Mouse (Mus musculus): Measurements from ENCODE around the gene Mef2b. TPM values are rescaled to one million over a fixed set of nuclear protein-coding genes. Genes with fewer than 3 reads are reported as not detected.

The Mef2b gene
- total RNA-seq, 2 experiments from 2014 or later, result not detected

GRCm38 (mm10) chr8:70130066-70130465 is 9.4 kb upstream of the Mef2b start:
- no peak for DNase-seq (ENCODE audit: low spot score in 2 of 2)
- intact Hi-C loops (cut with DNase I), result no loop called here

DNA sequence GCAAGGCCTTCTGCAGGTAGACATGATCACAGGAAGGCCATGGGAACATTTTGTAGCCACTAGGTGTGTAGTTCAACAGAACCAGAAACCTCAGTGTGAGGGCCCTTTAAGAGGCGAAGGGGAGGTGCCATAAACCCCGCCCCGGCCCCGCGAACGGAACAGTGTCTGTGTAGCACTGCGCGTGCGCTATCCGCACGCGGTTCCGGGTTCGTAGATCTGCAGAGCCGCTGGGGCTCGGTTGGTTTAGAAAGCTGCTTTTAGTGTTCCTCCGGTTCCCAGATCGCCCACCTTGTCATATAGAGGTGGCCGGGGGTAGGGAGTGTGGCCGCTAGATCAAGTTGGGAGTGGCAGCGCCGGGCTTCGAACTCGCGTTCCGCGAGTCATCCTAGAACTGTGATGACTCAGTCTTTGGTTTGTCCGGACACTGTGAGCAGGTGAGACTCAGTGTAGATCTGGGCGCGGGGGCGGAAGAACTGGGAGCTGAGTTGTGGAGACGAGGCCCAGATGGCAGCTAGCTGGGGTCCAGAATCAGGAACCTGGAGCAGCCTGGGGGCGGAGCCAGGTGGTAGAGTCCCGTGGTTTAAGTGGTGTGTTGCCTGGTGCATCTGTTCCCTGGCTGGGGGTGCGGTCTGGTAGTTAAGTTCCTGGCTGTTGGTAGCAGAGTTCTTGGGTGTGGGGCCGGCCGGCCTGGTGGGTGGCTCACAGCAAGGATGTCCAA is 8.2 kb upstream of the Mef2b start, which contains the start of gene Nr2c2ap:
Gene Nr2c2ap (plus strand): TSS at position 168 of the 718 bp plus-strand sequence.
- intact Hi-C loops (cut with DNase I), result no loop called here
- peak; percentile 74 to 84 for DNase-seq (ENCODE audit: low spot score in 2 of 2)

GRCm38 (mm10) chr8:70134086-70134485 is 5.4 kb upstream of the Mef2b start:
- DNase-seq (ENCODE audit: low spot score in 2 of 2), result no peak
- intact Hi-C loops (cut with DNase I), result no loop called here

- no peak for DNase-seq (ENCODE audit: low spot score in 2 of 2)
- intact Hi-C loops (cut with DNase I), result no loop called here
These were observed 4.6 kb upstream of the Mef2b start for GRCm38 (mm10) chr8:70134931-70135330.

- intact Hi-C loops (cut with DNase I), result no loop called here
- no peak for DNase-seq (ENCODE audit: low spot score in 2 of 2)
These were observed 2.9 kb upstream of the Mef2b start for GRCm38 (mm10) chr8:70136591-70136990.

DNA sequence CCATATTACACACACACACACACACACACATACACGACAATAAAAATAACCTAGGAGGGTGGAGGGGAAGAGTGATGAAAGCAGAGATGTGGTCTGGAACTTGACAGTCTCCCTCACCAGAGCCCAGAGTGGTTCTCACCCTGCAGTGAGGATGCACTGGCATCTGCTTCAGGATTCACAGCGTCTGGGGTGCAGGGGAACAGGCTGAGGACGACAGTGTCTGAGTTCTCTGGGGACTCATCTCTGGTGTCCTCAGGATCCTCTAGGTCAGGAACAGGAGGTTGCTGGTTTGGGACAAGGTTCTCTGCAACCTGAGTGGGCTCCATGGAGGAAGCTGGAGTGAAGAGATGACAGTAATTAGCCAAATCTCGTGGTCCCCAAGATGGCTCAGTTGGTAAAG is 1.6 kb upstream of the Mef2b start:
- intact Hi-C loops (cut with DNase I), result no loop called here
- DNase-seq (ENCODE audit: low spot score in 2 of 2), result no peak

- DNase-seq (ENCODE audit: low spot score in 2 of 2), result no peak
- intact Hi-C loops (cut with DNase I), result no loop called here
These were observed 470 bp downstream of the Mef2b start for GRCm38 (mm10) chr8:70139981-70140380.

DNA sequence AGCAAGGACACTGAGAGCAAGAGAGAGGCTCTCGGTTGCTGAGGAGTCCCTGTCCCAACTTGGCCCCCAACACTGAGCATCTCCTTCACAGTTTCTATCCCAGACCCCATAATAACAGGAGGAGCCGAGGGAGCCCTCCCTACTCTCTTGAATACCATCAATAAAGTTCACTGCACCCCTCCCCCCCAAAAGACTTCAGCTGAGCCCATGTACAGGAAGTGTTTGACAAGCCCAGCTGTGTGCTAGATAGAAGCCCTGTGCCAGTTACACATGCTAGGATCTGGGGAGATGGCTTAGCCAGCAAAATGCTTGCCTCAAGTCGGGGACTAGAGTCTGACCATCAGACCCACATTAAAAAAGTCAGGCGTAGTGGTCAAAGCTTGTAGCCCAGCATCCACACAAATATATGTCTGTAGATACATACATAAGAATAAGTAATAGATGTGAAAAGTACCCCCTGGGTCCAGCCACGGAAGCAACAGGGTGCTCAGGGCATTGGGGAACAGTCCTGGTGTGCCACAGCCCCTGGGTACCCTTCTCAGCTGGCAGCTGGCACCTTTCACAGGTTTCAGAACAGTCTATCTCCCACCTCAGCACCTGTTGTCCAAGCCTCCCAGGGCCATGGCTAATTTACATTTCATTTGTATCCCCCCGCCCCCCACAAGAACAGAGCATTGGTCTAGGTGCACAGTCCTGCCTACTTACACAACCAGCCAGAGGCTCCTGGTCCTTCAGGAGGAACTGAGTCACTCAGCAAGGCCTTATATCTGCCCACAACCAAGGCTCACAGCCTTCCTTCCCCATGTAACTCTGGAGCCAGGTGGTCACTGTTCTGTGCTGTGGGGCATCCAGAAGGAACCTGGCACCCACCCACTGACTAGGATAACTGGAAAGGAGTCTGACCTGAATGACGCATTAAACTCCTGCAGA is 8.4 kb downstream of the Mef2b start:
- DNase-seq (ENCODE audit: low spot score in 2 of 2), result no peak
- intact Hi-C loops (cut with DNase I), result no loop called here

DNA sequence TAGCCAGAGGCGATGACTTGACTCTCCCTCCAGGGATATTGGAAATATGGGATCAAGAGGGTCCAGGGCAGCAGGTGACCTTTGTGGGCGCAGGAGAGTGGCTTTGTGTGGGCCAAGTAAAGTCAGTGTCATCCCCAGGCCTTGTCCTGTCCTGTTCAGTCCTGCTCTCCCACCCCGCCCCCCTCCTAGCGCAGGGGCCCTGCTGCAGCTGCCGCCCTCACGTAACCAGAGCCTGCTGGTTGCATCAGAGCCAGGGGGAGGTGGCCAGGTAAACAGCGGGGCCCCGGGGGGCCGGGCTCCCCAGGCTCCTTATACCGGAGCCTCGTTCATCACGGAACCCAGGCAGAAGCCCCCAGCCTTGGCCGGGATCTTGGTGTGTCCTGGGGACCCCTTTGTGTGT is 10.6 kb downstream of the Mef2b start:
- intact Hi-C loops (cut with DNase I), result no loop called here

DNA sequence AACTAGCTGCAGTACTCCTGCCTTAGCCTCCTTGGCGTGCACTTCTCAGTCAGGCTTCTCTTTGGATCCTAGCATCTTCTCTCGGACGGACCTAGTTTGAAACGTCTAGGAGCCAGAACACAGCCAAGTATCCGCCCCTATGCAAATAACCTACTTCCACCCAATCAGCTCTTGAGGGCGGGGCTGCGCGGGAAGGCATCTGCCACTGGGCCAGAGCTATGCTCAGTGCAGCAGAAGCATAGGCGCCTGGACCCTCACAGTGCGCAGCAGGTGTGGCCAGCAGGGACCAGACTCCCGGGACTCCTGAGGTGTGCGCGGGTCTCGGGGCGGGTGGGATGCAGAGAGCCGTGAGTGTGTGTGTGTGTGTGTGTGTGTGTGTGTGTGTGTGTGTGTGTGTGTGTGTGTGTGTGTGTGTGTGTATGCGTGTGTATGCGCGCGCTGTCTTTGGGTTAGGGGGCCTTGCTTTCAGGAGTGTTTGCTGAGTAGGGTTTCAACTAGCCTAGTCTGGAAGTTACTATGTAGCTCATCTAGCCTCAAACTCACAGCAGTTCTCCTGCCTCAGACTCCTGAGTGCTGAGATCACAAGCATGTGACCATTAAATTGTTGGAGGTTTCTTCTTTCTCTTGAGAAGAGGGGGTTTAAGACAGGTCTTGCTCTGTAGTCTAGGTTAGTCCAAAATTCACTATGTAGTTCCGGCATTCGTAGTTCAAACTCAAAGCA is 13.2 kb downstream of the Mef2b start:
- peak; percentile 67 to 68 for DNase-seq (ENCODE audit: low spot score in 2 of 2)
- intact Hi-C loops (cut with DNase I), result no loop called here

More for the DNA sequence above, 10.6 kb downstream of the Mef2b start:
- no peak for DNase-seq (ENCODE audit: low spot score in 2 of 2)

GRCm38 (mm10) chr8:70157240-70157800 is 17.8 kb downstream of the Mef2b start:
- intact Hi-C loops (cut with DNase I), result no loop called here
- DNase-seq (ENCODE audit: low spot score in 2 of 2), result no peak

GRCm38 (mm10) chr8:70158069-70158853 is 18.8 kb downstream of the Mef2b start:
- intact Hi-C loops (cut with DNase I), result no loop called here
- DNase-seq (ENCODE audit: low spot score in 2 of 2), result peak; percentile 61 to 63

DNA sequence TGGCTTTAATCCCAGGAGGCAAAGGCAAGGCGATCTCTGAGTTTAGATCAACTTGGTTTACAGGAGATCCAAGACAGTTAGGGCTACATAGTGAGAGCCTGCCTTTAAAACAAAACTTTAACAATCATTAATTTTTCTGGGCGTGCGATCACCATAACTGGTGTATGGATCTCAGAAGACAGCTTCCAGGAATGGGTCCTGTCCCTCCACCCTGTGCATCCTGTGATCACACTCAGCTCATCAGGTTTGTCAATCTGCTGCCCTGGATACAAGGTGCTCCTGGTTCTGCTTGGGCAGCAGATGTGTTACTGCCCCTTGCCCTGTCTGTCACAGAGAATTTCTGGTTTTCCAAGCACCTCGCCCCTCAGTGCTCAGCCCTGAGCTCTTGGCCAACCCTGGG is 19.7 kb downstream of the Mef2b start:
- intact Hi-C loops (cut with DNase I), result no loop called here
- no peak for DNase-seq (ENCODE audit: low spot score in 2 of 2)

DNA sequence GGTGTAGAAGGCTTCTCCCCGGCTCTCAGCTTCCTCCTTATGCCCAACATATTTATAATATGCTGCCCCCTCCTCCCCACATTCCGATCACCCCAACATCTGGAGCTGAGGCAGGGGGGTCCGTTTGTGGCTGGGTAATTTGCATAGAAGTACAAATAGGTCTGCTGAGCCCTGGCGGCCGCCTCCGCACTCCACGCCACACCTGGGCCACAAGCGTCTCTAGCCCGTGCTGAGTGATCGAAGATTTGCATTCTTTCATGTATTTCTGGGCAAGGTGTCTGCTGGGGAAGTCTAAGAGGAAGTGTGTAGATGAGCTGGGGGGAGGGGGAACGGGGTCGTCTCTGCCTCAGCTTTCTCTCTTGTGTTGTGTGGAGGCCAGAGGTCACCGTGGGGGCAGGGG is 20.5 kb downstream of the Mef2b start:
- intact Hi-C loops (cut with DNase I), result loop anchor here (5.0 kb wide), 1 partner anchor 243 kb away; no protein-coding TSS in a partner anchor

DNA sequence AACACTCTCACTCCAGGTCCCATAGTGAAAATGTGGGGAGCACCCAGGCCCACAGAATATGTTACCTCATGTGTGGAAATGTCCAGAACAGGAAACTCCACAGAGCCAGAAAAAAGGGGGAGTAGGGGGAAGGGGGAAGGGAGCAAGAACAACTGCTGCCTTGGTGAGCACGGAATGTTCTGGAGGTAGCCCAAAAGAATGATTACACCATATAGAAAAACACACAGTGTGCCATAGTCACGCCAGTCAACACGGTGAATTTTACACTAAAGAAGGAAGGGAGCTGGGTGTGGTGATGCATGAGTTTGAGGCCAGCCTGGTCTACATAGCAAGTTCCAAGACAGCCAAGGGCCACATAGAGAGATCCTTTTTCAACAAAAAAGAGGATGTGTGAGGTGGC is 23.8 kb downstream of the Mef2b start:
- DNase-seq (ENCODE audit: low spot score in 2 of 2), result no peak
- intact Hi-C loops (cut with DNase I), result loop anchor here (5.0 kb wide), 1 partner anchor 246 kb away; no protein-coding TSS in a partner anchor

More for the DNA sequence above, 20.5 kb downstream of the Mef2b start:
- no peak for DNase-seq (ENCODE audit: low spot score in 2 of 2)

GRCm38 (mm10) chr8:70166504-70167110 is 27.1 kb downstream of the Mef2b start:
- intact Hi-C loops (cut with DNase I), result loop anchor here (2.0 kb wide), 1 partner anchor 80 kb away; no protein-coding TSS in a partner anchor
- peak; percentile 37 to 41 for DNase-seq (ENCODE audit: low spot score in 2 of 2)

DNA sequence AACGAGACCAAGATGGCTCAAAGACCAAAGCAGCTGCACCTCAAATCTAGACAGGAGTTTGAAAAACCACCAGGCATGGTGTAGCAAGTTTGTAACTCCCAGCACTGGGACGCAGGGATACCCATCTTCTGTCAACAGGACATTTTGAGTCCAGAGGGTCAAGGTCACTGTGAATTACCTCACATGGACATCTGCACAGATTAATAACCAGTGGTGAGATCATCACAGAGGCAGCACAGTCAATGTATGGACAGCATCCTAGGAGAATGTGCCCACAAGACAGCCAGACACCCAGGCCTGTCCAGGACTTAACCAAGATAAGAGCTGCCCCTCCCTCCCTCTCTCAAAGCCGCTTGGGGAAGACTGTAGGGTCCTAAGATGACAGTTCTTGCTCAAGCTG is 30.6 kb downstream of the Mef2b start:
- intact Hi-C loops (cut with DNase I), result no loop called here
- DNase-seq (ENCODE audit: low spot score in 2 of 2), result no peak

DNA sequence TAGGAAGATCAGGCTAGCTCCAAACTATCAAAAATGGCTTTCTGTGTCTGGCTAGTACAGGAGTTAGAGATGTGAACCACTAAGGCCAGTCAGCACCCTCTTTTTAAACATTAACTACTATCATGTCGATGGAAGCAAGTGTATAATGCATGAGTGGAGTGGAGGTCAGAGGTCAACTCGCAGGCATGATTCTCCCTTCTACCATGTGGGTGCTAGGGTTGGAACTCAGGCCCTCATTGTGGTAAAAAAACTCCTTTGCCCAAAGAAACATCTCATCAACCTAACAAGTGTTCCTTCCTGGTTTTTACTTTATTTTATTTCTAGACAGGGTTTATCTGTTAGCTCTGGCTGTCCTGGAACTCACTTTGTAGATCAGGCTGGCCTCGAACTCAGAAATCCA is 31.2 kb downstream of the Mef2b start:
- intact Hi-C loops (cut with DNase I), result no loop called here
- no peak for DNase-seq (ENCODE audit: low spot score in 2 of 2)

Data from left cerebral cortex, postnatal 14 days (tissue).